Mouse (Mus musculus) liver, postnatal 0 days (tissue): ENCODE measurements around the gene Osgep.

Source experiments
- CTCF ChIP-seq: sonication (generic); IDR thresholded peaks from 2 replicates; pipeline ENCODE4 v1.5.1; 2016; ENCODE audit warnings: antibody characterized with exemption, low read depth
- EP300 ChIP-seq: IDR thresholded peaks from 2 replicates; pipeline ENCODE4 v1.6.1; 2016; ENCODE audit warnings: antibody characterized with exemption, low read depth, mild to moderate bottlenecking

- TF ChIP-seq EP300, result no peak
- no peak for TF ChIP-seq CTCF
Measured at GRCm38 (mm10) chr14:50895407-50895806, 29.3 kb downstream of the Osgep start.
